Mouse (Mus musculus) heart, adult 2 months (tissue): ENCODE measurements around the gene Polr2e. TPM values are rescaled to one million over a fixed set of nuclear protein-coding genes. Genes with fewer than 3 reads are reported as not detected.

ENCODE experiments used
- DNase-seq, 2 experiments: peaks; one replicate each; pipeline ENCODE4 v3.0.0; 2021
- H3K27ac ChIP-seq: fragments of 200-600 bp; 2 replicates; pipeline ENCODE4 v1.8.1; 2022
- H3K27me3 ChIP-seq: fragments of 200-500 bp; 2 replicates; pipeline ENCODE4 v1.6.1; 2012; ENCODE audit warnings: mild to moderate bottlenecking, low read length, inconsistent platforms, mixed read lengths; ENCODE audit not compliant: control insufficient read depth, insufficient read depth
- H3K36me3 ChIP-seq: fragments of 200-500 bp; 2 replicates; pipeline ENCODE4 v1.6.1; 2012; ENCODE audit warnings: low read length, inconsistent platforms; ENCODE audit not compliant: control insufficient read depth, insufficient read depth
- H3K4me1 ChIP-seq: fragments of 200-500 bp; 2 replicates; pipeline ENCODE4 v1.6.1; 2011; ENCODE audit warnings: low read length; ENCODE audit not compliant: control insufficient read depth, insufficient read depth
- H3K4me3 ChIP-seq: fragments of 200-600 bp; 2 replicates; pipeline ENCODE4 v1.8.1; 2022
- H3K79me2 ChIP-seq: fragments of 200-500 bp; replicated peaks from 2 replicates; pipeline ENCODE4 v1.6.1; 2012; ENCODE audit warnings: mild to moderate bottlenecking, inconsistent platforms, low read length, moderate library complexity, mixed read lengths; ENCODE audit not compliant: control insufficient read depth, insufficient read depth
- H3K9ac ChIP-seq: fragments of 200-500 bp; 2 replicates; pipeline ENCODE4 v1.6.1; 2012; ENCODE audit warnings: low read depth, mild to moderate bottlenecking, control low read depth, inconsistent platforms, low read length, mixed read lengths
- CTCF ChIP-seq: fragments of 200-600 bp; IDR thresholded peaks from 2 replicates; pipeline ENCODE4 v1.8.1; 2022; ENCODE audit warnings: antibody characterized with exemption, mild to moderate bottlenecking, moderate library complexity
- EP300 ChIP-seq: fragments of 200-500 bp; IDR thresholded peaks from 2 replicates; pipeline ENCODE4 v1.6.1; 2011; ENCODE audit warnings: low read depth, low read length, control low read depth; ENCODE audit not compliant: insufficient read depth
- POLR2A ChIP-seq: fragments of 200-500 bp; IDR thresholded peaks from 2 replicates; pipeline ENCODE4 v1.6.1; 2011; ENCODE audit warnings: mild to moderate bottlenecking, low read depth, low read length, control low read depth; ENCODE audit not compliant: insufficient read depth
- WGBS: fragments of 180-500 bp; shearing (Covaris S2); methylation state at CpG from one replicate; pipeline ENCODE4 v1.1.7; 2018; 5-methylcytosine and 5-hydroxymethylcytosine counted together
- intact Hi-C: fragments of 180-260 bp; cut with DNase I; formaldehyde crosslinking; loops from one replicate; pipeline ENCODE4 v1.15.1; 2025
- polyA plus RNA-seq: library from polyadenylated mRNA; depleted of rRNA; stranded (reverse); fragments of >200 nt; gene quantifications from 2 replicates; pipeline ENCODE4 v1.2.3, GENCODE M21; 2012
- total RNA-seq, 2 experiments: library from RNA; stranded (reverse); gene quantifications; 2 replicates each; pipeline ENCODE4 v1.2.3; 2021

Polr2e gene
- total and polyA plus RNA-seq, 3 experiments, result 78.3 to 194 (median 89.8) TPM

GRCm38 (mm10) chr10:80025044-80025347, 14.6 kb downstream of the Polr2e start:
- Histone ChIP-seq H3K36me3 (no peaks in the 10 kb centered on the region), H3K4me3 (no peak overlapping the region), H3K27ac (no peak overlapping the region; the same call in 1 of the 2 replicates), H3K9ac (no peak overlapping the region), H3K27me3 (no peaks in the 10 kb centered on the region), H3K79me2 (no peaks in the 10 kb centered on the region), H3K4me1 (0 out of 2 replicates have a peak, but pooled peaks cover 1% of the 10 kb centered on the region)
- no peak for DNase-seq
- WGBS, result 65% methylated on average over 4 of the region's 4 CpGs
- no peak for TF ChIP-seq POLR2A
- TF ChIP-seq EP300, result no peak
- no peak for TF ChIP-seq CTCF
- intact Hi-C loops, result no loop called here

- DNase-seq, result peak in 1 of 2 experiments; percentile 63
- no peaks in the 10 kb centered on the region for H3K36me3 ChIP-seq
- intact Hi-C loops, result no loop called here
- H3K27ac ChIP-seq, result peak overlapping the region; percentile 47
- H3K79me2 ChIP-seq, result no peaks in the 10 kb centered on the region
- no peak overlapping the region for H3K9ac ChIP-seq
- TF ChIP-seq EP300, result no peak
- no peak for TF ChIP-seq CTCF
- no peak for TF ChIP-seq POLR2A
- no peaks in the 10 kb centered on the region for H3K27me3 ChIP-seq
- no peak overlapping the region for H3K4me3 ChIP-seq
- H3K4me1 ChIP-seq, result 0 out of 2 replicates have a peak, but pooled peaks cover 1% of the 10 kb centered on the region
- 69% methylated on average over 15 of the region's 15 CpGs for whole genome bisulfite sequencing
Observed at GRCm38 (mm10) chr10:80024229-80025043, 15.2 kb downstream of the Polr2e start.

GRCm38 (mm10) chr10:80023758-80024157, 15.8 kb downstream of the Polr2e start:
- Histone ChIP-seq H3K27ac (peak overlapping the region; percentile 47), H3K27me3 (no peaks in the 10 kb centered on the region), H3K4me1 (0 out of 2 replicates have a peak, but pooled peaks cover 1% of the 10 kb centered on the region), H3K9ac (no peak overlapping the region), H3K36me3 (no peaks in the 10 kb centered on the region), H3K79me2 (no peaks in the 10 kb centered on the region), H3K4me3 (no peak overlapping the region)
- no peak for DNase-seq
- intact Hi-C loops, result no loop called here
- TF ChIP-seq EP300 (no peak), CTCF (no peak), POLR2A (no peak)
- whole genome bisulfite sequencing, result 52% methylated on average over 5 of the region's 5 CpGs

- H3K4me3 ChIP-seq, result no peak overlapping the region
- H3K36me3 ChIP-seq, result no peaks in the 10 kb centered on the region
- H3K27ac ChIP-seq, result no peak overlapping the region
- H3K27me3 ChIP-seq, result no peaks in the 10 kb centered on the region
- H3K79me2 ChIP-seq, result no peaks in the 10 kb centered on the region
- H3K4me1 ChIP-seq, result peaks cover 1% of the 10 kb centered on the region; the same call in 1 of the 2 replicates
- DNase-seq, result no peak
- H3K9ac ChIP-seq, result no peak overlapping the region
- no peak for TF ChIP-seq POLR2A
- TF ChIP-seq CTCF, result no peak
- no peak for TF ChIP-seq EP300
- 91% methylated on average over 8 of the region's 8 CpGs for WGBS
- intact Hi-C loops, result no loop called here
Observed at GRCm38 (mm10) chr10:80022806-80023205, 16.8 kb downstream of the Polr2e start.

GRCm38 (mm10) chr10:80022164-80022563, 17.4 kb downstream of the Polr2e start:
- whole genome bisulfite sequencing, result 83% methylated on average over 12 of the region's 12 CpGs
- H3K79me2 ChIP-seq, result no peaks in the 10 kb centered on the region
- TF ChIP-seq EP300, result no peak
- no peak for TF ChIP-seq CTCF
- no peak for TF ChIP-seq POLR2A

GRCm38 (mm10) chr10:80021320-80021641, 18.3 kb downstream of the Polr2e start:
- no peak for TF ChIP-seq CTCF
- no peak for TF ChIP-seq POLR2A
- TF ChIP-seq EP300, result no peak
- Histone ChIP-seq H3K4me3 (no peak overlapping the region), H3K79me2 (no peaks in the 10 kb centered on the region), H3K4me1 (peaks cover 1% of the 10 kb centered on the region; the same call in 1 of the 2 replicates), H3K9ac (no peak overlapping the region), H3K27me3 (no peaks in the 10 kb centered on the region), H3K27ac (no peak overlapping the region), H3K36me3 (no peaks in the 10 kb centered on the region)
- 92% methylated on average over 13 of the region's 13 CpGs for WGBS
- no peak for DNase-seq
- intact Hi-C loops, result no loop called here

More at GRCm38 (mm10) chr10:80022164-80022563, 17.4 kb downstream of the Polr2e start:
- DNase-seq, result no peak
- Histone ChIP-seq H3K27ac (no peak overlapping the region), H3K27me3 (no peaks in the 10 kb centered on the region), H3K36me3 (no peaks in the 10 kb centered on the region), H3K4me1 (peaks cover 1% of the 10 kb centered on the region; the same call in 1 of the 2 replicates), H3K9ac (no peak overlapping the region), H3K4me3 (no peak overlapping the region)
- intact Hi-C loops, result no loop called here
